Mouse (Mus musculus) heart, embryonic 10.5 days (tissue): ENCODE measurements around the gene Disp3. TPM values are rescaled to one million over a fixed set of nuclear protein-coding genes. Genes with fewer than 3 reads are reported as not detected.
A peak's percentile ranks its signal among the peaks of the same experiment; 100 is the strongest.

Experiments
- DNase-seq: peaks from one replicate; pipeline ENCODE4 v3.0.0-alpha.2; 2017; ENCODE audit warnings: low spot score
- H3K27ac ChIP-seq: fragments of 300-500 bp; sonication (generic); 2 replicates; pipeline ENCODE4 v1.5.1; 2016; ENCODE audit warnings: mild to moderate bottlenecking
- H3K27me3 ChIP-seq: fragments of 300-500 bp; sonication (generic); 2 replicates; pipeline ENCODE4 v1.6.1; 2016; ENCODE audit warnings: mild to moderate bottlenecking; ENCODE audit not compliant: poor library complexity, insufficient read depth, severe bottlenecking
- H3K36me3 ChIP-seq: fragments of 300-500 bp; sonication (generic); 2 replicates; pipeline ENCODE4 v1.6.1; 2016; ENCODE audit warnings: mild to moderate bottlenecking, moderate library complexity
- H3K4me1 ChIP-seq: fragments of 300-500 bp; sonication (generic); 2 replicates; pipeline ENCODE4 v1.6.1; 2016; ENCODE audit warnings: mild to moderate bottlenecking
- H3K4me3 ChIP-seq: fragments of 300-500 bp; sonication (generic); 2 replicates; pipeline ENCODE4 v1.5.1; 2016; ENCODE audit warnings: mild to moderate bottlenecking, moderate library complexity
- H3K9me3 ChIP-seq: fragments of 300-500 bp; sonication (generic); 2 replicates; pipeline ENCODE4 v1.6.1; 2016; ENCODE audit warnings: mild to moderate bottlenecking, moderate library complexity
- WGBS: fragments of 180-500 bp; shearing (Covaris S2); methylation state at CpG from one replicate; pipeline ENCODE4 v1.1.7; 2016; 5-methylcytosine and 5-hydroxymethylcytosine counted together
- polyA plus RNA-seq: library from polyadenylated mRNA; unstranded; fragments of >200 nt; fragmentation: Nextera tagmentation; extraction: Ambion mirVana; gene quantifications from 2 replicates; pipeline ENCODE4 v1.2.1, GENCODE M21; 2016

The Disp3 gene
- polyA plus RNA-seq, 1 experiment from 2014 or later, result 0.04 TPM

GRCm38 (mm10) chr4:148284219-148284618 lies 3.5 kb downstream of the Disp3 start:
- no peak for DNase-seq
- Histone ChIP-seq H3K27me3 (peaks cover 61% of the 10 kb centered on the region), H3K4me3 (no peak overlapping the region), H3K27ac (no peak overlapping the region), H3K36me3 (no peaks in the 10 kb centered on the region), H3K9me3 (no peaks in the 10 kb centered on the region), H3K4me1 (peaks cover 12% of the 10 kb centered on the region)
- WGBS, result 60% methylated on average over 13 of the region's 13 CpGs

- WGBS, result 34% methylated on average over 4 of the region's 4 CpGs
- Histone ChIP-seq H3K4me3 (no peak overlapping the region), H3K4me1 (peaks cover 2% of the 10 kb centered on the region; the same call in 1 of the 2 replicates), H3K36me3 (no peaks in the 10 kb centered on the region), H3K27me3 (peaks cover 68% of the 10 kb centered on the region), H3K9me3 (no peaks in the 10 kb centered on the region), H3K27ac (no peak overlapping the region)
- DNase-seq, result no peak
These were observed 10.8 kb downstream of the Disp3 start for GRCm38 (mm10) chr4:148276816-148277491.

DNA sequence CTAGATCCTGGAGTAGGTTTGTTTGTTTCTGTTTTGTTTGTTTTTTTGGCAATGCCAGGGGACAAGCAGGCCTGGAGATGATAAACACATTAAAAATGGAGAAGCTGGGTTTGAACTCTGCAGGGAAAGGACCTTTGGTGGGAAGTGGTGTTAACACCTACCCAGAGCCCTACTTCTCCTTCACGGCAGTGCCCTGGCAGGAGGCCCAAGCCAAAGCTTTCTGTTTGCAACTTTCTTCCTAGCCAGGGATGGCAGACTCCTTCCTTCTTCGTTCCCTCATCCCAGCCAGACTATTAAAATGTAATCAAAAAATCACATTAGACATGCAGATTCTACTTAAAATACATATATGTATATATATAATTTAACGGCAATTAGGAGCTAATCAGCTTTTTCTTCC lies 13.1 kb downstream of the Disp3 start:
- 31% methylated on average over 3 of the region's 3 CpGs for WGBS
- Histone ChIP-seq H3K27me3 (peaks cover 91% of the 10 kb centered on the region), H3K36me3 (no peaks in the 10 kb centered on the region), H3K4me3 (no peak overlapping the region), H3K9me3 (no peaks in the 10 kb centered on the region), H3K4me1 (peaks cover 6% of the 10 kb centered on the region; the same call in 1 of the 2 replicates), H3K27ac (no peak overlapping the region)
- DNase-seq, result no peak

GRCm38 (mm10) chr4:148273229-148273628 lies 14.5 kb downstream of the Disp3 start:
- peaks cover 89% of the 10 kb centered on the region for H3K27me3 ChIP-seq
- WGBS, result 6% methylated on average over 2 of the region's 2 CpGs
- peaks cover 6% of the 10 kb centered on the region; the same call in 1 of the 2 replicates for H3K4me1 ChIP-seq
- H3K9me3 ChIP-seq, result no peaks in the 10 kb centered on the region
- no peaks in the 10 kb centered on the region for H3K36me3 ChIP-seq
- no peak overlapping the region for H3K4me3 ChIP-seq
- DNase-seq, result no peak
- no peak overlapping the region for H3K27ac ChIP-seq

GRCm38 (mm10) chr4:148271656-148272055 lies 16.1 kb downstream of the Disp3 start:
- WGBS, result 4% methylated on average over 39 of the region's 39 CpGs
- Histone ChIP-seq H3K4me1 (peaks cover 6% of the 10 kb centered on the region; the same call in 1 of the 2 replicates), H3K4me3 (peak overlapping the region; percentile 43), H3K27ac (no peak overlapping the region), H3K9me3 (no peaks in the 10 kb centered on the region), H3K36me3 (no peaks in the 10 kb centered on the region), H3K27me3 (peaks cover 77% of the 10 kb centered on the region)
- no peak for DNase-seq

GRCm38 (mm10) chr4:148266973-148267507 lies 20.7 kb downstream of the Disp3 start:
- WGBS, result 83% methylated on average over 6 of the region's 6 CpGs
- Histone ChIP-seq H3K27me3 (peaks cover 31% of the 10 kb centered on the region), H3K4me1 (peaks cover 5% of the 10 kb centered on the region; the same call in 1 of the 2 replicates), H3K36me3 (no peaks in the 10 kb centered on the region), H3K27ac (no peak overlapping the region), H3K9me3 (no peaks in the 10 kb centered on the region), H3K4me3 (no peak overlapping the region)
- no peak for DNase-seq

- Histone ChIP-seq H3K9me3 (no peaks in the 10 kb centered on the region), H3K27ac (no peak overlapping the region), H3K27me3 (peaks cover 39% of the 10 kb centered on the region; the same call in 1 of the 2 replicates), H3K4me1 (no peaks in the 10 kb centered on the region), H3K36me3 (no peaks in the 10 kb centered on the region), H3K4me3 (no peak overlapping the region)
- peak; percentile 71 for DNase-seq
- WGBS, result 86% methylated on average over 4 of the region's 4 CpGs
These were observed 27.8 kb downstream of the Disp3 start for GRCm38 (mm10) chr4:148259941-148260340.

- Histone ChIP-seq H3K4me1 (no peaks in the 10 kb centered on the region), H3K9me3 (no peaks in the 10 kb centered on the region), H3K36me3 (no peaks in the 10 kb centered on the region), H3K4me3 (no peak overlapping the region), H3K27ac (no peak overlapping the region), H3K27me3 (peaks cover 19% of the 10 kb centered on the region)
- no peak for DNase-seq
- WGBS, result 30% methylated on average over 10 of the region's 10 CpGs
These were observed 38.4 kb downstream of the Disp3 start for GRCm38 (mm10) chr4:148249341-148249740.

DNA sequence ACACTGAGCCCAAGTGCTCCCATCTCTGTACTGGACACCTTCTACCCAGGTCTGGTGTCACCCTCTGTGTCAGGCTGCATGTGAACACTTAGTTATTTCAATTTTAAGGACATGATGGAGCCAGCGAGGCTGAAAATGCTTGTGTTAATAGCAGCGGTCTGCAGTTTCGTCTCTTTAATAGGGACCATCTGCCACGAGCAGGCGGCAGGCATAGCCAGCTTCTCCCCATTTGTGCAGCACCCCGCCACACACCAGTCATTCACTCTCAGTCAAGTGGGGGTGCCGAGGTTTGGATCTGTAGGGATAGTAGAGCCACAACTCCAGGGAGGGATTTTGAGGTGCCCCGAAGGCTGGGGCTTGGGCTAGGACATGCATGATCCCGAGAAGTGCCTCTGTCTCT lies 47.4 kb downstream of the Disp3 start:
- Histone ChIP-seq H3K4me1 (no peaks in the 10 kb centered on the region), H3K9me3 (no peaks in the 10 kb centered on the region), H3K4me3 (no peak overlapping the region), H3K36me3 (no peaks in the 10 kb centered on the region), H3K27me3 (0 out of 2 replicates have a peak, but pooled peaks cover 12% of the 10 kb centered on the region), H3K27ac (no peak overlapping the region)
- whole genome bisulfite sequencing, result 80% methylated on average over 9 of the region's 9 CpGs
- DNase-seq, result no peak

DNA sequence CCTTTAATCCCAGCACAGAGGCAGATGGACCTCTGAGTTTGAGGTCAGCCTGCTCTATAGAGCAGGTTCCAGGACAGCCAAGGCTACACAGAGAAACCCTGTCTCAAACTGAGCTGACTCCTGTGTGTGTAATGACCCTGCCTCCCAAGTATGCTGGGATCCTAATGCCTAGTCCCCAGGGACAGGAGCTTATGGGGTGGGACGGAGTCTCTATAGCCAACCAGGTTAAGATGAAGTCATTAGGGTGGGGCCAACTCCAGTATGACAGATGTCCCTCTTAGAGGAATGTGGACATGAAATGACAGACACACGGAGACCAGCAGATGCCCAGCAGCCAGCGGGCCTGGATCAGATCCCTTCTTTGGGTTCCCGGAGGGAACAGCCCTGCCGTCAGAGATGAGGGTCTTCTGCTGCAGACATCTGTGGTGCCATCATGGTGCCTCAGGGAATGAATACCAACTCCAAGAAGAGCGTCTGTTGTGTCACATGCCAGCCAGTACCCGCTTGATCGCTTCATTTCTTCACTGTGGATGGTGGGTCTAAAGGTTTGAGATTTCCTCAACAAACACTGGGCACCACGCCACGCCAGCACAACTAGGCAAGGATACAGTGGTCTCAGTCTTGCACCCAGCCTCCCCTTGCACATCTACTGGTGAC lies 48.2 kb downstream of the Disp3 start:
- Histone ChIP-seq H3K9me3 (no peaks in the 10 kb centered on the region), H3K27ac (no peak overlapping the region), H3K4me3 (no peak overlapping the region), H3K36me3 (no peaks in the 10 kb centered on the region), H3K27me3 (0 out of 2 replicates have a peak, but pooled peaks cover 12% of the 10 kb centered on the region), H3K4me1 (no peaks in the 10 kb centered on the region)
- 85% methylated on average over 10 of the region's 10 CpGs for WGBS
- DNase-seq, result no peak

DNA sequence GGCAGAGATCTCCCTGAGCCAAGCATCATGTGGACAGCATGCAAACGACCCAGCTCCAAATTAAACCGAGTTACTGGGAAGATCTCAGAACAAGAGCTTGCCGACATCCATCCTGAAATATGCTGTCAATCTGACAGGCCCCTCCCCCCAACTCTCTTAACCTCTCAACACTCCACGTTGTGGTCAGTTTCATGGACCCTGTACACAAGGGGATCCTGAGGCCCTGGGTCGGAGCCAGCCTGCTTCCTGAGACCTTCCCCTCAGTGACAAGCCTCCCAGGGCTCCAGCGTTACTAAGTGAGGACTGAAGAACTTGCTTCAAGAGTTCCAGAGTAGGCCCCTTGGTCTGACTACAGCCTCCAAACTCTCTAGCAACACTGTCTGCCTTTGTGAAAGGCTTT lies 48.8 kb downstream of the Disp3 start:
- no peaks in the 10 kb centered on the region for H3K9me3 ChIP-seq
- 51% methylated on average over 6 of the region's 6 CpGs for WGBS
- no peak for DNase-seq
- H3K4me3 ChIP-seq, result no peak overlapping the region
- H3K27me3 ChIP-seq, result peaks cover 16% of the 10 kb centered on the region; the same call in 1 of the 2 replicates
- H3K36me3 ChIP-seq, result no peaks in the 10 kb centered on the region
- no peak overlapping the region for H3K27ac ChIP-seq
- no peaks in the 10 kb centered on the region for H3K4me1 ChIP-seq

DNA sequence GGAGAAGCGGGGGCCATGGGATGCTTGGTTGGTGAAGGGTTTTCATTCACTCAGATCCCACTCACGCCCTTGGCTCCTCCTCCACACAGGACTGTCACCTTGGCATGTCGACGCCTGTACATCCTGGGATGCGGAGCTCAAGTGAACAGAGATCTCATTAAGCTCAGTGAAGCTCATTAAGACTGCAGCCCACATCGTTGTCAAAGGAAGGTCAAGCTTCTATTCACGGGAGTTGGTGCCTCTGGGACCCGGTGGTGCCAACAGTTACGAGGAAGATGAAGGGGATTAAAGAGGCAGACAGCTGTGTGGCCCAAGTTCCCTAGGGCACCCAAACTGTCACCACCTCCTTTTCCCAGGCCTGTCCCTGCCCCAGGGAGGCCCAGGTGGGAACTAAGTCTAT lies 49.5 kb downstream of the Disp3 start:
- Histone ChIP-seq H3K9me3 (no peaks in the 10 kb centered on the region), H3K27ac (no peak overlapping the region), H3K36me3 (no peaks in the 10 kb centered on the region), H3K4me1 (no peaks in the 10 kb centered on the region), H3K27me3 (peaks cover 20% of the 10 kb centered on the region; the same call in 1 of the 2 replicates), H3K4me3 (no peak overlapping the region)
- DNase-seq, result no peak
- WGBS, result 48% methylated on average over 9 of the region's 9 CpGs

- Histone ChIP-seq H3K4me1 (no peaks in the 10 kb centered on the region), H3K27me3 (peaks cover 27% of the 10 kb centered on the region), H3K4me3 (no peak overlapping the region), H3K27ac (no peak overlapping the region), H3K36me3 (no peaks in the 10 kb centered on the region), H3K9me3 (no peaks in the 10 kb centered on the region)
- 75% methylated on average over 8 of the region's 8 CpGs for WGBS
- DNase-seq, result no peak
These were observed 51.1 kb downstream of the Disp3 start for GRCm38 (mm10) chr4:148236664-148237063.
